Mouse (Mus musculus) CD4-positive, CD25-positive, alpha-beta regulatory T cell, adult 4 months (primary cell): Measurements from ENCODE around the gene 2010003K11Rik. TPM values are rescaled to one million over a fixed set of nuclear protein-coding genes. Genes with fewer than 3 reads are reported as not detected.
"Not testable (repeated sequence)": the region's sequence is repeated elsewhere in the genome, so short reads cannot be mapped to it uniquely, and the experiment has no call there.

ENCODE experiments used
- ATAC-seq: one replicate; pipeline ENCODE4 v1.8.0; 2017
- polyA plus RNA-seq, 2 experiments: library from polyadenylated mRNA; unstranded; fragments of 100-300 nt; shearing (Covaris generic); gene quantifications; one replicate each; pipeline ENCODE4 v1.2.1; 2017

Gene 2010003K11Rik
- polyA plus RNA-seq, 2 experiments from 2014 or later, result not detected

DNA sequence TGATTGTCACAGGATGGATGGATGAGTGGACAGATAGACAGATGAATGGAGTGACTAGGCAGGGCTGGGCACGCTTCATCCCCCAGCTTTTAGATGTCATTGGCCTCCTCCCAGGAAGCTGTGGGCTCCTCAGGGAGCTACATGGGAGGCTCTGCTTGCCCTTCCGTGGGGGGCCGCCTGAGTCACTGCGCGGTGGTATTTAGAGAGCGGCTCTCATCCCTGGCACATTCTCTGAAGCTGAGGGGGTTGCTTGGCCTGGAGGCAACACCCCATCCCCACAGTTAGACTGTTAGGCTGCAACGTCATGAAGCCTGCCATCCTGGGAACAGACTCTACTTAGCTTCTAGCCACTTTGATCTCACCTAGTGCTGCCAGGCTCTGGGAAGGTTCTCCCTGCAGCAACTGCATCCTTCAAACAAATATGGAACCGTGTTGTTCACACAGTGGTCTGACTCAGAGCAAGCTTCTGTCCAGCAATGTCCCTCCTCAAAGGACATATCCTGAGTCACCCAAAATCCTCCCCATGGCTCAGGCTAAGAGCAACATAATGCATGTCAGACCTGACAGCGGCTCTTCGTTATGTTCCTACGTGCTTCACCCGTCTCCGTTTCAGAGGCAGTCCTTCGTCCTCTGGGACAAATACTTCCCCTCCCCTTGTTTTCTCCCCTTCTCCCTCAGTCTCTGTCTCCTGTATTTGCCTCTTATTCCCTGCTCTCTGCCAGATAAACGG lies 43.1 kb downstream of the 2010003K11Rik start:
- no peak for ATAC-seq

DNA sequence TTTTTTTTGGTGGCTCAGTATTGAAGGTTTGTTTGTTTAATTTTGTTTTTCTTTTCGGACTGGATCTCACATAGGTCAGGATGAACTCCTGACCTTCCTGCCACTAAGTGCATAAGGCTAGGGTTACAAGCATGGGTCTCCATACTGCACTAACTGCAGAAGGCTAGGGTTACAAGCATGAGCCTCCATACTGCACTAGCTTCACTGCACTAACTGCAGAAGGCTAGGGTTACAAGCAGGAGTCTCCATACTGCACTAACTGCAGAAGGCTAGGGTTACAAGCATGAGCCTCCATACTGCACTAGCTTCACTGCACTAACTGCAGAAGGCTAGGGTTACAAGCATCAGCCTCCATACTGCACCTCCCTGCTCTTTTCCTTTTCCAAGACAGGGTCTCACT lies 44.3 kb downstream of the 2010003K11Rik start:
- not testable (repeated sequence) for ATAC-seq

DNA sequence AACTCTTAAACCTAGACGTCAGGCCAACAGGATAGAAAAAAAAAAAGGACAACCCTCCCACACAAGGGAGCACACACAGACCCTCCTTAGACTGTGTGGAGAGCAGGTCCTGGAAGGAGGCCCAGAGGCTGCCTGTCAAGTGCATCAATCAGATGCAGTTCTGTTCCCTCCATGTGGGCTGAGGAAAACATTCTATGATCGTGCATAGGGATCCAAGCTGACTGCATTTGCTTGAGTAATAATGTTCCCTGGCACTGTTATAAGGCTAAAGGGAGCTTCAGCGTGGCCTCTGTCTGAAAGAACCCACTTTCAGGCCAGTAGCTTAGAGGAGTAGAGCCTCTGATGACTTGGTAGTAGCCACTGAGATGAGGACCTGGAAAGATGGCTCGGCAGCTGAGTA lies 45.9 kb downstream of the 2010003K11Rik start:
- ATAC-seq, result no peak

DNA sequence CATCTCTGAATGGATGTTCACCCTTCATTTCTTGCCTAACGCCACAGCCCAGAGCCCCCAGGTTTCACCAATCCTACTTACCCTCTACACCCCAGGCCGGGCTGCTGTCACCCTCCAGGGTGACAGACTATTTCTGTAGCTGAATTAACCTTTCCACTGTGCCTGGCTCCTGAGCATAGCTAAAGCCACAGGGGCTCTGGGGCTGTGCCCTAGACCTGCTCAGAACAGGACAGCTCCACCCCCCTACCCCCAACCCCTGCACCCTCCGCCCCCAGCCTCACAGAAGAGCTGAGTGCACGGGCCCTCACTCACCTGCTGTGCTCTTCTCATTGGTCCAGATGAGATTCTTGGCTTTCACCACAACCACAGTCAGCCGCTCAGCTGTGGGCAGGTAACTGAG lies 46.4 kb downstream of the 2010003K11Rik start:
- ATAC-seq, result no peak

DNA sequence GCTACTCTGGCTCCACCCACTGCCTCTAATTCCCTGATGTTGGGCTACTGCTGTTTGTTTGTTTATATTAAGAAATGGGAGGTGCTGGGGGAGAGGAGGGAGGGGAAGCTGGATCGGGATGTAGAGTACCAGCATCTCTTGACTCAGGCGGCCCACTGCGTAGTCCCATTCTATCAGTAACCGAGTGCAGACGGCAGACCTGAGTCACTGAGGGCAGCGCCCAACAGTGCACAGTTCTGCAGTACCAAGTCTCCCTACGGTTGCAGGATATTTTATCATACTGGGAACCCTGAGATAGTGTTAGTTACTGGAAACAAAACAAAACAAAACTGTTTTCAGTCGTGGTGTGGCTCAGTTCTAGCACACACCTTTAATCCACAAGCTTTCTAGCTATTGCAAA lies 47.3 kb downstream of the 2010003K11Rik start:
- ATAC-seq, result no peak

DNA sequence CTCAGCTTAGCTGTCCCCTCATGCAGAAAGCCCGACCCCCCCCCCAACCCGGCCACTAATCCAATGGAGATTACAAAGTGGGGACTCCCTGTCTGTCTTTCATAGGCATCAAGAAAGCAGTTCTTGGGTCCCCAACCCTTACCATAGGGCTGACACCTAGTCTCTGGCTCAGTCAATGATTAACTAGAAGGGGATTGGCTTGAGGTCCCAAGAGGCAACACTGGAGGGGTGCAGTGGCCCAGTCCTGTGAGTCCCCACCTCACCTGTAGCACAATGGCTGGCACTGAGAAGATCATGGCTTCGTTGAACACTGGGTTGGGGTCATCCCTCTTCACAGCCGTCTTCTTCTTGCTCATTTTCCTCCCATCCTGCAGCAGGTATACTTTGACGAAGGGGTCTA lies 47.7 kb downstream of the 2010003K11Rik start:
- no peak for ATAC-seq

DNA sequence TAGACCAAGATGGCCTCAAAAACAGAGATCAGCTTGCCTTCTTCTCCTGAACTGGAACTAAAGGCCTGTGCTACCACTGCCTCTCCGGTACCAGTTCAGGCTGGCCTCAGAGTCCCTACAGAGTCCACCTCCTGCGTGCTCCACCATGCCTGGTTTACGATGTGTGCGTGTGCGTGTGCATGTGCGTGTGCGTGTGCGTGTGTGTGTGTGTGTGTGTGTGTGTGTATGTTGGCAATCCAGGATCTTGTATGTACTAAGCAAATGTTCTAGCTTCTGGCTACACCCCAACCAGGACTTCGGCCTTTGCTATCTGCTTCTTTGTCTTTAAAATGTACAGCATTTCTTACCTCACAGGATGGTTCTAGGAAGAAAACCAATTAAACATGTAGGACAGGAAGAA lies 49.2 kb downstream of the 2010003K11Rik start:
- ATAC-seq, result no peak

DNA sequence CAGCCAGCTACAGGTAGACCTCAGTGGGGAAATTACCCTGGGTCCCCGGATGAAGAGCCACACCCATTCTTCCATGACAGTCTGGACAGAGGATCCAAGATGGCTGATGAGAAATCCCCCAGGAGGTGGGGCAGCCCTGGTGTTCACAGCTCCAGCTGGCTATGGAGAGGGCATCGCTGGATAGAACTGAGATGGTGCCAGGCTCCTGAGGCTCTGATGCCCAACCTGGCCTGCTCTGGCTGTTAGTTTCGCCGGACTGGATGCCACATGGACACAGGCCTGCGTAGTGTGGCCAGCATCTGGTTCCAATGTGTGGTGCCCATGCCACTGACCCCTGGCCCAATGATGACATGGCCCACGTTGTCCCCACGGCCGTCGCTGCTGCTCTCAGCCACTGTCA lies 50.9 kb downstream of the 2010003K11Rik start:
- ATAC-seq, result no peak

Other genes with a start within 250 kb of the 2010003K11Rik start
- gene Ssh3, start 229.4 kb downstream of the 2010003K11Rik start, polyA plus RNA-seq, result 10 to 100 TPM in 1 of 2 experiments, 1 to 10 TPM in 1; 8.1 to 15.9 TPM
- gene Ankrd13d, start 215.4 kb downstream of the 2010003K11Rik start, polyA plus RNA-seq, result 1 to 10 TPM; 2.4 to 2.5 TPM
- 100 to 1,000 TPM in 1 of 2 experiments, 10 to 100 TPM in 1; 93.7 to 101 TPM for gene Grk2, start 192.4 kb downstream of the 2010003K11Rik start, polyA plus RNA-seq
- 10 to 100 TPM; 90.1 to 95.4 TPM for gene Kdm2a, start 100.3 kb downstream of the 2010003K11Rik start, polyA plus RNA-seq
- gene Rhod, start 59.2 kb downstream of the 2010003K11Rik start, polyA plus RNA-seq, result 1 to 10 TPM; 2.6 to 3.2 TPM
- not detected for gene Syt12, start 21.1 kb downstream of the 2010003K11Rik start, polyA plus RNA-seq
- gene Pcx, start 11.9 kb upstream of the 2010003K11Rik start, polyA plus RNA-seq, result 1 to 10 TPM in 1 of 2 experiments, under 1 TPM in 1; 0.73 to 3.6 TPM
- gene Lrfn4, start 117.1 kb upstream of the 2010003K11Rik start, polyA plus RNA-seq, result not detected
- 10 to 100 TPM; 45.3 to 50.7 TPM for gene Rce1, start 127.1 kb upstream of the 2010003K11Rik start, polyA plus RNA-seq
- not detected for gene Gm960, start 200.1 kb upstream of the 2010003K11Rik start, polyA plus RNA-seq
- under 1 TPM; 0.13 to 0.18 TPM for gene Sptbn2, start 212.6 kb upstream of the 2010003K11Rik start, polyA plus RNA-seq